Mouse (Mus musculus): ENCODE measurements around the gene Serpinb9g. TPM values are rescaled to one million over a fixed set of nuclear protein-coding genes. Genes with fewer than 3 reads are reported as not detected.
"Not testable (repeated sequence)": the region's sequence is repeated elsewhere in the genome, so short reads cannot be mapped to it uniquely, and the experiment has no call there.

Serpinb9g gene
- polyA plus RNA-seq (2017; shearing (Covaris generic)): not detected

DNA sequence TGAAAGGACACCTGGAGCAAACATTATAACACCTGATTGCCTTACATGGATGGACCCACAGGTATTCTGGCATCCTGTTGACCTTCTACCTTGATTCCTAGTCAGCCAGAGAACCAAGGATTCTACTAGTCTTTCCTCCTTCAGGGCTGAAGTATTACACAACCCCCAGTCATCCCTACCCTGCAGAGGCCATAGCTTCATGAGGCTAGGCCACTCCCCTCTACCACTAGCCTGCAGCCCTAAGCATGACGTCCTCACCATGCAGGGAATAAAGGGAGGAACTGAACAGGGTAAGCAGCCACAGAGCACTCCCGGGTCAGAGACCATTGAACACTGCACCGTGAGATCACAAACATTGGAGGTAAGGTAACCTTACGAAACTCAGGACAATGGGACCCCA lies at the start of gene Serpinb9g:
Gene Serpinb9g, plus strand, starts transcription at position 301 of the 400 bp plus-strand sequence.
- ATAC-seq: not testable (repeated sequence)

DNA sequence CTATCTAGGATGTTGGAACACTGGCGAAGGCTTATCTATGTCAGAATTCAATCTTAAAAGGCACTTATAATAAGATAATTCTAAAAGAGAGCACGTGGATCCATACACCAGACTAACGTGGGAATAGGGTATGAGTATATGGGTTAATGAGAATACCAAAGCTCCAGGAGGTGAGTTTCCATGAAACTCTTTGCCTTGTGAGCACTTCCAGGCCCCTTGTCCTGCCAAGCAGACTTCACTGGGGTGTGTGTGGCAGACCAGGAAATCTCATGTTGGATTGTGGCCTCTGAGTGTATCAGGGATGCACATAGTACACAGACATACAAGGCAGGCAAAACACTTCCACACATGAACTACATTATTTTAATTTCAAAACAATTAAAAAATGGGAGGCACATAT lies 718 bp upstream of the Serpinb9g start:
- ATAC-seq: not testable (repeated sequence)

DNA sequence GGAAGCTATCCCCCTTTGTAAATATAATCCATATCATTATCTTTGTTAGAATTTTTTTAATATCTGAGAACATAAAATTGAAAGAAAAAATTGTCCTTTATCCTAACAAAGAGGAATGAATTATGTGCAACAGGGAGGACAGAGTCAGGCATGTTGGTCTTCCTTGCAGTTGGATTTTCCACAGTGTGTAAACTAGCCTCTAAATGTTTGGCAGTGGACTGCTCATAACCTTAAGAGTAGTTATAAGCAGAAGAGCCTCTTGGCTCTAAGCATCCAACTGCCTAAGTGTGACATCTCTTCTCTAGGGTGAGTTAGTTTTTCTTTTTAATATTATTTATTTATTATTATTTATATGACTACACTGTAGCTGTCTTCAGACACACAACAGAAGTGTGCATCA lies 40.0 kb downstream of the Serpinb9g start:
- no peak for ATAC-seq

DNA sequence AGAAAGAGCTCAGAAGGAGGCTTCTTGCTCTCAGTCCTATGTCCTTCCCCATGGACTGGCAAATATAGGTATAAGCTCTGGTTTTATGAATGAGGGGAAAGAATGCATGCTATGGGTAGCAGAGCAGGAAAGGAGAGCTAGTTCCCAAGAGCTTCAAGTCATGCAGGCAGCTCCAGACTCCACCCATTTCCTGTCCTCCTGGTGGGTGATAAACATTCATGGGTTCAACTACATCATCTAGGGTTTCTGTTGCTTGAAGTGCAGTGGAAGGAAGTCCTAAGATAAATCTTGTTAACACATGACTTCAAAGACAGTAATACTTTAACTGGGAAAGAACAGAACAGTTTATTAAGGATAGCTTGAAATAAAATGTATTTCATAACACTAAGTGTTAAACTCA lies 48.2 kb downstream of the Serpinb9g start:
- no peak for ATAC-seq

Other genes with a start within 250 kb of the Serpinb9g start
- not detected for gene Serpinb9e, start 235.2 kb upstream of the Serpinb9g start, polyA plus RNA-seq (2017; shearing (Covaris generic))
- not detected for gene Serpinb9f, start 160.7 kb upstream of the Serpinb9g start, polyA plus RNA-seq (2017; shearing (Covaris generic))
- not detected for gene Gm11397, start 89.0 kb upstream of the Serpinb9g start, polyA plus RNA-seq (2017; shearing (Covaris generic))
- not detected for gene Serpinb6d, start 176.6 kb downstream of the Serpinb9g start, polyA plus RNA-seq (2017; shearing (Covaris generic))